Mouse (Mus musculus) right cerebral cortex, postnatal 36 days (tissue): ENCODE measurements at regions not wholly inside any gene's neighbourhood (a gene's known extent, or its start where the extent isn't known, plus 50 kb on each side); places are given as distances from the start of the nearest gene placed in this dataset.
"Not testable (repeated sequence)": the region's sequence is repeated elsewhere in the genome, so short reads cannot be mapped to it uniquely, and the experiment has no call there.

ENCODE experiments used
- DNase-seq, 2 experiments: peaks; one replicate each; pipeline ENCODE4 v3.0.0; 2022; ENCODE audit warnings: low spot score in 2 of 2, mixed read lengths in 1 of 2

DNA sequence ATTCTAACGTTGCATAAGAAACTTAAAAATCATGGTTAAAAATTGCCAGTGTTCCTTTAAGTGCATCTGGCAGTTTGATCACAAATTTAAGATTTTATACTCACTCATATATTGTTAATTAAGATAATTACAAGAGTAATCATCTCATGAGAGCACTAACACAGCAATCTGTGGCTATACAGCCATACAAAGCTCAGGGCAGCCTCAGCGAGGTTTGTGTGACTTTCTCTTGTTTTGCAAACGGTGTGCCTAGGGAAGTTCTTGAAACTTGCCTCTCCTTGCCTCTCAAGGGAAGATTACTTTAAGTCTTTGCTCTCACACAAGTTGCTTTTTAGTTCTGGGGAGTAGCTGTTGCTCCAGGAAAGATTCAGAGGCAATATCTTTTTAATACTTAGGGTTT is 58.1 kb upstream of the Slc1a4 start:
- no peak for DNase-seq

DNA sequence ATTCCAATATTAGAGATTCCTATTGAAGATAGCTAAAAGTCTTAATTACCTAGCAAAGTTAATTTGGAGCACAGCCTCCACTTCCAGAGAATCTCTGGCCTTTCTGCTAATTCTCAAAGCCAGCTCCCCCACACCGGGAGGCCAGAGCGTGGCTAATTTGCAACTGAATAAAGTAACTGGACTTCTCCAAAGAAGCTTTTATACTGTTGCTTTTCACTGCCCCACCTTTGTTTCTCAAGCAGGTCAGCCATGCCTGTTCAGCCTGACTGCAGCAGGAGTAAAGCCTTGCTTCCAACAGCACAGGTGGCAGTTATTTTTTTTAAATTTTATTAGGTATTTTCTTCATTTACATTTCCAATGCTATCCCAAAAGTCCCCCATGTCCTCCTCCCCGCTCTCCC is 60.8 kb upstream of the Slc1a4 start:
- DNase-seq = not testable (repeated sequence)

DNA sequence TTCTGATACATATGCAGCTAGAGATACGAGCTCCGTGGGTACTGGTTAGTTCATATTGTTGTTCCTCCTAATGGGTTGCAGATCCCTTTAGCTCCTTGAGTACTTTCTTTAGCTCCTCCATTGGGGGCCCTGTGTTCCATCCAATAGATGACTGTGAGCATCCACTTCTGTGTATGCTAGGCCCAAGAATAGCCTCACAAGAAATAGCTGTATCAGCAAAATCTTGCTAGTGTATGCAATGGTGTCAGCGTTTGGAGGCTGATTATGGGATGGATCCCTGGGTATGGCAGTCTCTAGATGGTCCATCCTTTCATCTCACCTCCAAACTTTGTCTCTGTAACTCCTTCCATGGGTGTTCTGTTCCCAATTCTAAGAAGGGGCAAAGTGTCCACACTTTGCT is 61.3 kb upstream of the Slc1a4 start:
- not testable (repeated sequence) for DNase-seq

DNA sequence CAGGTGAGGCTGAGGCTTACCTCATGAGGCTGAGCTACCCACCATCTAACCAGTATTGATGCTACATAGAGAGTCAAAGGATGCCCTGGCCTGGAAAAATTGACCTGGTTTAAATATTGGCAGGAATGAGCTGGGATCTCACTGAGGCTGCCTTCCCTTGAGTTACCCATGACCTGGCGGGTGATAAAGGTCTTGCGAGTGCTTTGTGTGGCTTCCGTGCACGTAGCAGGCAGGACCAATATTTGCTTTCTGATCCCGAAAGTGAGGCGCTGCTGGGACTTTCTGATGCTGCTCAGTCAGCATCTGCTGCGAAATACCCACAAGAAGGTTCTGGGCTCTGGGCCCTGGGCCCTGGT is 63.3 kb upstream of the Slc1a4 start:
- no peak for DNase-seq

DNA sequence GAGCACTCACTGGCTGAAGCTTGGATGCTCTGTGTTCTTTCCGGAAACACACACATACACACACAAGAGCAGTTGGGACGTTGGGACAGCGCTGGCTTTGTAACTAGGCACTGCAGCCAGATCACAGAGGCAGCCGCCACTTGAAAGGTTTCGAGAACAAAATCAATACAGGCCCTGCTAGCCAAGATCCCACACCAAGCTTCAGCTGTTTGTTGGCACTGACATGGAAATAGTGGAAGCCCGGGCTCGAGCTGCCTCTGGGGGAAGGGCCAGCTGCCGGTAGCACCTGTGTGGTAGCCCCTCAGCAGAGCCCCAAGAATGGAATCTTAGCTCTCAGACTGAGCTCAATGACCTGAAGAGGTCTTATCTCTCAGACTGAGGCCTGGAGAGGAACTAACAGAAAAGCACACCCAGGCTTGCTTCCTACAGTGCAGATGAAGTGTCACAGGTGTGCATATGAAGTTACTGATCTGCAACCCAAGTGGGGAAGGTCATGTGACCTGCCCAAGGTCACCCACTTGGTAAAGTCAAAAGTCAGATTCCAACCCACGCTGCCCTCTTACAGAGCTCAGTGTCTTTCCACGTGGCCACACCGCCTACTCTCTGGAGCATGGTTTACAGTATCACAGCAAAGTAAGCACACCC is 63.8 kb upstream of the Slc1a4 start:
- peak; percentile 30 to 52 for DNase-seq

DNA sequence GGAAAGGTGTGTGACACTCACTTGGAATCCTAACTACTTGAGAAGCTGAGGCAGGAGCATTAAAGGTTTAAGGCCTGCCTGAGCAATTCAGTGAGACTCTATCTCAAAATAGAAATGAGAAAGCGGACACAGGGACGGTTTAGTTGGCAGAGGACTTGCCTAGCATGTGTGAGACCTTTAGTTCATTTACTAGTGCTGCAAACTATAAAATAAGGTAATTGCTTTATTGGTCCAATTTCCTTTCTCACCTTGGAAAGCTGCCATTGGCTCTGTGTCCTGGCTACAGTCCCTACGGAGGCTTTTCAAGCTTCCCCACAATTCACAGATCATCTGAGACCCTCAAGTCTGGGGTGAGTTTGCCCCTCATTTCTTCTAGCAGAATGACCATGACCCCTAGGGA is 64.4 kb upstream of the Slc1a4 start:
- DNase-seq = no peak

DNA sequence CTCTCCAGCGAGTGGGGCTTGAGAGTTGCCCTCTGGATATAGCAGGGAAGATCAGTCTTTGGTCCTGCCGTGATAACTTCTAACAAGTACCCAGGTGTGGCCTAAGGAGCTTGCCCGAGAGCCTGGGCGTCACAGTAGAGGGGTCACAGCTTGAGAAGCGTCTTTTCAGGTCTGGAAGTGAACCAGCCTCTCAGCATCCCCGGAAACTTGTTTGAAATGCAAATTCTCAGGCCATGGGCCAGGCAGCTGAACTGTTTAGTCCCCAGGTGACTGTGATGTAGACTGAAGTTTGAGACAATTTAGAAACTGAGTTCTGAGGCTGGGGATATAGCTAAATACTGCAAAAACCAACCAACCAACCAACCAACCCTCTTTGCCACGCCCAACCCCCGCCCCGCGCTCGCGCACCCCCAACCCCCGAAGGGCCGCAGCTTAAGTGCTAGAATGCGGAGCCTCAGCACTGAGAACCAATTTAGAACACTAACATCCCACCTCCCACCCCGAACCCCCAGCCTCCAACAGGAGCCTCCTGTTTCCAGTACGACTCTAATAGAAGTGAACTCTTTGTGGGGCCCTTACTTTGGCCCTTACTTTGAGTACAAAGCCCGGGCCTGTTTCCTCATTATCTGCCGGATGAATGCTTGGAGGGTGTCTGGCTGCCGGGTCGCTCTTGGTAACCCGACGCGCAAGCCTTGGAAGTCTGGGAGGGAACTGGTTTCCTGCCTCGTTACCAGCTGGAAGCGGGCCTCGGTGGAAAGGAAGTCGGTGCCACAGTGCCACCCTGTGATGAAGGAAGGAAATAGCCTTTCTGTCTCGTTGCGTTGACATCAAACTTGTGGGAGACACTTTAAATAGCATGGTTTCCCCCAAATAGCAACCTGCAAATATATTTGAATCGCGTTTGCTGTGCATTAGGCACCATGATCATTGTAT is 68.1 kb upstream of the Slc1a4 start:
- DNase-seq = peak; percentile 31 to 59

DNA sequence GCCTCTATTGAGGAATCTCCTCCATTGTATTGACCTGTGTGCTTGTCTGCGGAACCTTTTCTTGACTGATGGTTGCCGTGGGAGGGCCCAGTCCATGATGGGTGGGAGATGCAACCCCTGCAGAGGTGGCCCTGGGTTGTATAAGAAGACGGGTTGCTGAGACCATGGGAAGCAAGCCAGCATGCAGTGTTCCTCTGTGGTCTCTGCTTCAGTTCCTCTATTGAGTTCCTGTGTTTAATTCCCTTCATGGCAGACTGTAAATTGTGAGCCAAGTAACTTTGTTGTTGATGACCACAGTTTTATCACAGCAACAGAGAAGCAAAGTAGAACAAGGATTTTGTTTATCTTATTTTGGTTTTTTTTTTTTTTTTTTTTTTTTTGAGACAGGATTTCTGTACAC is 70.9 kb upstream of the Slc1a4 start:
- DNase-seq = no peak

DNA sequence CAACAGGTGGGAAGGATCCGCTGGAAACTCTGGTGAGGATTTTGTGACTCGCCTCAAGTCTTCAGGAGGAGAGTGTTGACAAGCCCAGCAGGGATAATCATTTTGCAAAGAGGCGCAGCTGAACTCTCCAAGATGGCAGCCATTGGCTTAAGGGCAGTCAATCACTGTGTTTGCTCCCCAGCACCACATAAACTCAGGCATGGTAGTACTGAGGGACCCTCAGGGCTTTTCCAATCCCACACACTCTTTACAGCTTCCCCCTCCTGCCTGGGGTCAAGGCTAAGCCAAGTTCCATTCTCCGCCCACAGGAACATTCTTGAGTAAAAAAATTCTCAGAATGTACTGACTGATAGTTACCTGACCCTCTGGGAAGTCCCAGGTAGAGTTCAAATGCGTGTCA is 72.0 kb upstream of the Slc1a4 start:
- no peak for DNase-seq

DNA sequence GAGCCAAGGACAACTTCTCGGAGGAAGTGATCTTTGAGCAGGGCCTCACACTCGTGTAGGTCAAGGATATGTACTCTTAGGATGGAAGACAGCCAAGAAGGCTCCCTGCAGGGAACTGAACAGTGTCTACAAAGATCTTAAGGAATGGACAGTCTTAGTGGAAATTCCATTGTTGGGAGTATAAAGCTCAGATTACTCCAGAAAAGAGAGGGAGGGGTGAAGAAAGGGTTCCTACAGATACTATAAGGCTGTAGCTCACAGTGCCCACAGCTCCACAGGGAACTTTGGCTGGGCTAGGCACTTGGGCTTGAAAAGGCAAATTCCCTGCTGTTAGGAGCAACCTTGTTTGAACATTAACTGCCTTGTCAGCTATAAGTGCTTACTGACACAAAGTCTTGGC is 85.6 kb upstream of the Slc1a4 start:
- no peak for DNase-seq

DNA sequence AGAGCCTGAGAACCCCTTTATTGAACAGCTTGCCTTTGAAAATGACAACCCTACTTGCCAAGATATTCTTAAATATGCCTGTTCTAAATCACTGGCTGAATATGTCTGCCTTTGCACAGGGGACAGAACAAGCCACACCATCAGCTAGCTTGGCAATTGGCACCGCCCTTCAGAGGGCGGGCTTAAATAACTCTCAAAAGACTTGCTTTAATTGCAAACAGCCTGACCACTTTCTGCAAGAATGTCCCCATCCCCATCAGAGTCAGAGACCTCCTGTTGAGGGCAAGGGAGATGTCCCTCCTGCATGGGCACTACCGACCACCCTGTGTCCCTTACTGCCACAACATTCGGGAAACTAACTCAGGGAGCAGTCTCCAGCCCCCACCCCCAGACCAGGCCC is 88.4 kb upstream of the Slc1a4 start:
- DNase-seq = no peak

DNA sequence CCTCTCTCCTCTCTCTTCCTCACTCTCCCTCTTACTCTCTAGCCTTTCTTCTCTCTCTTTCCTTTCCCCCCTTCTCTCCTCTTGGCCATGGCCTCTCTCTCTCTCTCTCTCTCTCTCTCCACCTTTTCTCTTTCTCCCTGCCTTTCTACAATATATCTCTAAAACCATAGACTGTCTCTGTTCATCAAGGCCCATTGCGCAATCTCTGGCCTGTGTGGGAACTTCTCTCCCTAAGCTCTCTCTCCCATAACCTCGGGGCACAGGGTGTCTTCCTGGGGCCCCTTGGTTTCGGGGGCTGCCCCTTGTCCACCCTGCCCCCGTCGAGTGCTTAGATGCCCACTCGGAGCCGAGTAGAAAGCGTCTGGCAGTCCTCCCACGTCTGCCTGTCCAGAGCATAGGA is 103.5 kb upstream of the Slc1a4 start:
- DNase-seq = no peak

DNA sequence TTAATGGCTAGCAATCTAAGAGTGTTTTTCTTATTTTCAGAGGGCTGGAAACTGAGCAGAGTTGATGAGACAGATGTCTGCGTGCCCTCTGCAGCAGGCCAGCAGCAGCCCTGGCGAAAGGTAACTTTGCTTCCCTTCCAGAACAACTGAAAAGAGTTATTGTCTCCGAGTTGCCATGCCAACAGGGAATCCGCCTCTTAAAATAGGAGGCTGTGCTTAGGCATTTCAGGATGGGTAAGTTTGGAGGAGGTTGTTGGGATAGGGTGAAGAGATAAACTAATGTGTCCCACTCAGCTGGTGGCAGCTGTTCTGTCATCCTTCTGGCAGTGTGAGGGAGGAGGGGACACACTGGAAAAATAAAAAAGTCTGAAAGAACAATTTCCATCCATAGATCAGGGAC is 100.6 kb upstream of the Sertad2 start:
- no peak for DNase-seq

DNA sequence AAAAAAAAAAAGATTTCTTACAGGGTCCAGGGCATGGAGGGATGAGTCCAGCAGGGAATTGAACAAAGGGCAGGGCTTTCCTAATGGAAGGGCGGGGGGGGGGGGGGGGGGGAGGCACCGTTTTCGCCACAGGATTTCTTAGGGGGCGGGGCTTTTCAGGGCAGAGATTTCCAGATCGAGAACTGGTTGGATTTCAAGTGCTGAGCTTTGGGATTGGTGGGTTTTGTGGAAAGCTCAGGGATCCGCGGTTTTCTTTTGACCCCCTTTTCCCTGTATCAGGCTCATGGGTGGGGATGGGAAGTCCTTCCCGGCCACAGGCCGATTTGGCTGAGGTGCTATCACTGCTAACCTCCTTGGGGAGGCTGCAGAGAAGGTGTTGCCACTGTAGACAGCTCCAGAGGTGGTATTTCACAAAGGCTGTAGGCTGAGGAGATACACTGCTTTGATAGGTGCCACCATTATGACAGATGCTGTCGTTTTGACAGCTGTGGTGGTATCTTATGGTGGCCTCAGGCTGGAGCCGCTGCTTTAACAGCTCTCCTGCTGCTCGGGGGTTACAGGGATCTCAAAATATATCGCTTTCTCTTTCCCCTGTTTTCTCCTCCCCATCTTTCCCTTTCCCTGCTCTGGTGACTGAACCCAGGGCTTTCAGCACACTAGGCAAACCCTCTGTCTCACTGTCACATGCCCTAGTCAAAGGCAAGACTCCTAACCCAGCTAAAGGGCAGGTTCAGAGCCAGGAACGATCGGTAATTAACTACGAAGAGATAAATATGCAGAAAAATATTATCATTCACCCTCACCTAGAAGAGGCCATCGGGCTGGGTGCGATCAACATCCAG is 97.8 kb upstream of the Sertad2 start:
- no peak for DNase-seq

DNA sequence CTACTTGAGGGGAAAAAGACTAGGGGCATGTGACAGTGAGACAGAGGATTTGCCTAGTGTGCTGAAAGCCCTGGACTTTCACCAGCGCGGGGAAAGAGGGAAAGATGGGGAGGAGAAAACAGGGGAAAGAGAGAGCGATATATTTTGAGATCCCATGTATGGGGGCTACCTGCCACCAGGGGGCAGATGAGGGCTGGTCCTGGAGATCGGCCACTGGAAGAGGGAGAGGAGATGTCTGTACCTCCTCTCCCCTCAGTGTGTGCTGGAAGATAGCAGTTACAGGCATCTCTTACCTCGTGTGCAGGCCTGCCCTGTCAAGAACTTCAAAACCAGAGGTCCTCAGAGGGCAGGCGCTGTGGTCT is 97.2 kb upstream of the Sertad2 start:
- DNase-seq = peak; percentile 28 to 38

DNA sequence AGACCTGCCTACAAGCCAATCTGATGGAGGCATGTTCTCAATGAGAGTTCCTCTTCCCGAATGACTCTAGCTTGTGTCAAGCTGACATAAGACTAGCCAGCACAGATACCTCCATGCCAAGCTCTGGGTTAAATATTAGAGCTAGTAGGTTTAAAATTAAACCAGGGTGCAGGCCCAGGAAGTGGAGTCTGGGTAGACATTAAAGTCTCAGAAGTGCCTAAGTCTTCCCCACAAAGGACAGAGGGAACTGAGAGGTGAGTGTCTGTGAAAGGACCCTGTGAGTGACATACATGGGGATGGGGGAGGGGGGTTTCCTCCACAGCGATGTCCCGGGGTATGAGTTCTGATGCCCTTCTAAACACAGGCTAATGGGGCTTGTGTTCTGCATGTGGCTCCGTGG is 90.2 kb upstream of the Sertad2 start:
- DNase-seq = no peak

DNA sequence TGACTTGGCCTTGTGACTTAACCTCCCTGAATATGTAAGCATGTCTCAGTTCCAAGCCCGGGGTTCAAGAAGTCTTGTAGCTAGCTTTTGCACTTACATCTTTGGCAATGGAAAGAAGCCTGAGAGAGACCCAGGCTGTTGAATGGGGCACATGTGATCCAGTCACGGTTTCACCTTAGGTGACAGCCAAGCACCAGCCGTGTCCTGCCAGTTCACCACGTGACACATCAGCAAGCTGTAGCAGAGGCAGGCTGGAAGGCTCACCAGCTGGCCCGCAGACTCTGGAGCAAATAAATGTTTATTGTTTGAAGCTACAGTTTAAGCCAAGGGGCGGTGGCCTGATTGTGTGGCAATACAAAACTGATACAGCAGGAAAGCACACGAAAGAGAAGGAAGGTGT is 89.3 kb upstream of the Sertad2 start:
- DNase-seq = no peak

DNA sequence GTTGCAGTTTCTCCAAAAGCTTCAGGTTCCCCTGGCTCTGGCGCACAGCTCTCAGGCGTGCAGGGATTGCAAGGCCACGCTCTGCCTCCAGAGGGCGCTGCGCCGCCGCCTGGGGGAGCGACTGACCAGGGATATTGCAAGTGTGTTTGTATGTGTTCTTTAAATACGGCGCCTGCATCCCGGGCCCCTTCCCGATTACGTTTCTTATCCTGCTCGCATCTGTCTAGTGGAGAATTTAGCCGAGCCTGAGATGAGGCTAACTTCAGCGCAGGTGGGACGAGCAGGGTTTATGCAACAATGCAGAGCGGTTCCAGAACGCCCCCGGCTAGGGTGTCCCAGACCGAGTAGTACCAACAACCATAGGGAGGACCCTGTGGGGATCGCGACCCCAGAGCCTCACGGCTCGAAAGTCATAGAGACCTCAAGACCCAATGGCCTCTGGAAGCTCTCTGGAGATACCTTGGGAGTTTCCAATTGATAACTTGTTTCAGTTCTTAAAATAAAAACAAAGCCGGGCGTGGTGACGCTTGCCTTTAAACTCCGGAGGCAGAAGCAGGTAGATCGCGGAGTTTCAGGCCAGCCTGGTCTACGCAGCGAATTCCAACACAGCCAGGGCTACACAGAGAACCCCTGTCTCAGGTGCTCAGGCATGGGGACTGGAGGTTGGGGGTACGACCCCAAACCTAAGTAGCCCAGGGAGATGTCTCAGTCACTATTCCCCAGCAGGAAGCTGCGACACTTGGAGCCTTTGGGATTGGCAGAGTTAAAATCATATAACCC is 87.8 kb upstream of the Sertad2 start:
- peak; percentile 45 to 65 for DNase-seq

DNA sequence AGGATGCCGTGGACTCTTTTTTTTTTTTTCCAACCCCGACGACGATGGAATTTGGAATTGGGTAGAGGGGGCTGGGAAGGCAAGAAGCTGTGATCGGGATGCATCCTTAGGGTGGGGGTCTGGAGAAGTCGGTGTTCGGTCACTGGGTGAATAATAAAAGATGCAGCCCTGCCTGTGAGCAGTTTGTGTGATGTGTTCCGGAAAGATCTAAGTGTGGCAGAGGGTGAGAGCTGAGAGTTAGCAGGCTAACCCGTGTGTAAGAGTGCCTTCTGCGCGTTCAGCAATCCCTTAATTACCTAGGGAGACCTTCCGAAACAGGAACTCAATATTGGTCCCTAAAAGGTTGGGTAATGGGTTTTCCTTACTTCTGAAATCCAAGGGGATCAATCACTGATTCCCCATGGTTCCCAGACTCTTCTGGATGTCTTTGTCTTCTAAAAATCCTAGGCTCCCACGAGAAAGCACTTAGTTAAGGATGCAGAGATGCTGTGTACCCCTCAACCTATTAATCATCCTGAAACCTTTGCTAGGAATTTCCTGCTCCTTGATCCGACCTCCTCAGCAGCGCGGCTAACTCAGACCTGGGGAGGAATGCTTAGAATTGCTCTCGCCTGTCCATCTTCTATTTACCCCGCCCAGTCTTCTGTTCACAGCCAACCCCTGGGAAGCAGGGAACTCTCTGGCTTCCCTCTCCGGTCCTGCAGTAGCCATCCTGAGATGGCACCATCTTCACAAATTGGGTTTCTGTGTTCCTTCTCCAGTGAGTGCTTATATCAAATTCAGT is 87.0 kb upstream of the Sertad2 start:
- no peak for DNase-seq

DNA sequence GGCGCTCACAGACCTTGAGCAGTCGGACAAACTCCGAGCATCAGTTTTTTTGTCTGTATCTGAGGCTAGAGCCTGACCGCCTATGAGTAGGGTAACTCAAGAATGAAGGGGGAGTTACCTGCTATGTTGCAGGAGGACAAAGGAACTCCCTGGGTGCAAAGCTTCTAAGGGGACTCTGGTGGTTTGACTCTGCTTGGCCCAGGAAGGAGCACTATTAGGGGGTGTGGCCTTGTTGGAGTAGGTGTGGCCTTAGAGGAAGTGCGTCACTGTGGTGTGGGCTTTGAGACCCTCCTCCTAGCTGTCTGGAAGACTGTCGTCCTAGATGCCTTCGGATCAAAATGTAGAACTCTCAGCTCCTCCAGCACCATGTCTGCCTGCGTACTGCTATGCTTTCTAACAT is 83.9 kb upstream of the Sertad2 start:
- no peak for DNase-seq

DNA sequence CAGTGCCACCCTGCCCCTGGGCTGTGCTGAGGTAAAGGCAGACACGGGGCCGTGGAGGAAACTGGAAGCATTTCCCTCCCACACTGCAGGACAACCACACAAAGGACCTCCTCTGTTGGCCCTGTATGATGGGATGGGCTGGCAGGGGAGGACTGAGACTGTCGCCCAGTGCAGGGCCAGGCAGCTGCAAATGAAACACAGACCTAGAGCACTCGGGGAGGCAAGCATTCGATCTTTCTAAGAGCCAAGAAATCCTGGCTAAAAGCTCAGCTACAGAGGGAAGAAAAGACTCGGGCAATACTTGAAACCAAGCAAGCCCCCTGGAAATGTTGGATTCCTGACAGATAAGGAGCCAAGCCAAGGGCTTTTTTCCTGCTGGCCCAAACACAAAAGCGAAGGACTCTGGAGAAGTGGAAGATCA is 82.5 kb upstream of the Sertad2 start:
- DNase-seq = no peak
